Mouse (Mus musculus) left cerebral cortex, postnatal 14 days (tissue): Measurements from ENCODE around the gene Orai1. TPM values are rescaled to one million over a fixed set of nuclear protein-coding genes. Genes with fewer than 3 reads are reported as not detected.
A peak's percentile ranks its signal among the peaks of the same experiment; 100 is the strongest.
"Not testable (repeated sequence)": the region's sequence is repeated elsewhere in the genome, so short reads cannot be mapped to it uniquely, and the experiment has no call there.

Experiments used
- DNase-seq, 2 experiments: peaks; one replicate each; pipeline ENCODE4 v3.0.0; 2021 to 2022; ENCODE audit warnings: low spot score in 2 of 2, mixed read lengths in 1 of 2
- intact Hi-C: fragments of 180-260 bp; cut with DNase I; formaldehyde crosslinking; loops from one replicate; pipeline ENCODE4 v1.15.1; 2025
- total RNA-seq, 2 experiments: library from RNA; stranded (reverse); gene quantifications; 2 replicates each; pipeline ENCODE4 v1.2.3; 2021

Orai1 gene
- total RNA-seq, 2 experiments from 2014 or later, result 9.6 to 12.0 TPM

DNA sequence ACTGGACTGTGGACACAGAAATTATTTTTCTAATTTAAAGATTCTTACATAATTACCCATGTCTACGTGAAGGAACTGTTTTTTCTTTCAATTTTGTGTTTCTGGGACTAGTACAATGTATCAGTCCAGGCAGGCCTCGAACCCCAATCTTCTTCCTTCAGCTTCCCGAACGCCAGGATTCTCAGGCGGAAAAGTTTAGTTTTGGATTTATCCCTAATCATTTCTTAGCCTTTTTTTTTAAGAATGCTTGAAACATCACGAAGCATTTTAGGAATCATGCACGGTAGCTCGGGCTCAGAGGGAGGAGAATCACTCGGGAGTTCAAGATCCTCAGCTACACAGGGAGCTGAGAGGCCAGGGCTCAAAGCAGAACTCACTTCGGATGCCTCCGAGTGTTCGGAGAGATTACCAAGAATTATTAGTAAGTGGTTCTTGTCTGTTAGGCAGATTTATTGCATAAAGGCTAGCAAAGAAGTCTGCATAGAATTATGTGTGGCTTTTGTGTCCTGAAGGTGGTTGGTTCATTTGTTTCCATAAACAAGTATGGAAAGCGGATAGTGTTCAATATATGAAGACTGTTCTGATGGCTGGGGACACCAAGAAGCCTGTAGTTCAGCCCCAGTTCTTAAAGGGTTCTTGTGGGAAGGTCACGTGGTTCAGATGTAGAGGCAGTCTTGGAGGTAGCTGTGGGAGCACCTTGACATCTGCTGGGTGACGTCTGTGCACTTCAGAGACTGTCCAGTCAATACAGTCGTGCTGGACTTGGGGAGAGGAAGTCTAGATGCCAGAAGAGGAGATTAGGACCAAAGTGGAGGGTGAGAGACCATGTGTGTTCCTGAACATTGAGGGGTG, 43.6 kb downstream of the Orai1 start:
- DNase-seq, result no peak
- intact Hi-C loops, result no loop called here

- peak; percentile 47 to 55 for DNase-seq
- intact Hi-C loops, result no loop called here
These were observed 45.1 kb downstream of the Orai1 start for GRCm38 (mm10) chr5:123059757-123060520.

DNA sequence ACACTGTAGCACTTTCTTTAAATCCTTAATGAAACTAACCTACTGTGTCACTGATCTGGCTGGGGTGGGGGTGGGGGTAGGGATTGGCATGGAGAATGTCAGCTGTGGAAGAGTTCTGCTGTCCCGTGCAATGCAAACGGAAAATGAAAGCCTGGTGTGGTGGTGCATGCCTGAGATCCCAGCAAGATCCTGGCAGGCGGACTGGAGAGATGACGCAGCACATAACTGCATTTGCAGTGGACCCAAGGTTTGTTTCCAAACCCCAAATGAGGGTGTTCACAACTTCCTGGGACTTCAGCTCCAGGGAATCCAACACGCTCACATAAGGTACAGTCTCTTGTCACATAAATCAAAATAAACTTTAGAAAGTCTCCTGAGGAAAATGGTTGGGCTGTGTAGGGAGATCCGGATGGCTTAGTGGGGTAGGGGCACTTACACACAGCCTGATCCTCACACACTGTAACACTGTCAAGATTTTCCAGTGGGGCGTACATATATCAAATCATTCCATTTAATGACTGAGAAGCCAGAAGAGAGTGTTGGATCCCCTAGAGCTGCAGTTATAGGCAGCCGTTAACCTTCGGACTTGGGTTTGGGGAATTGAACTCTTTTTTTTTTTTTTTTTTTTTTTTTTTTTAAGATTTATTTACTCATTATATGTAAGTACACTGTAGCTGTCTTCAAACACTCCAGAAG, 46.0 kb downstream of the Orai1 start:
- DNase-seq, result no peak
- intact Hi-C loops, result no loop called here

GRCm38 (mm10) chr5:123061402-123061749, 46.5 kb downstream of the Orai1 start:
- intact Hi-C loops, DNase-seq: not testable (repeated sequence)

- no peak for DNase-seq
- intact Hi-C loops, result no loop called here
These were observed 48.3 kb downstream of the Orai1 start for GRCm38 (mm10) chr5:123063141-123063540.

- DNase-seq, result peak; percentile 55 to 79
- intact Hi-C loops, result loop anchor here (1.0 to 2.0 kb wide), 2 partner anchors 51 to 107 kb away; no protein-coding TSS in a partner anchor
These were observed 49.3 kb downstream of the Orai1 start for GRCm38 (mm10) chr5:123064207-123064606.

GRCm38 (mm10) chr5:123067395-123067995, 52.6 kb downstream of the Orai1 start:
- DNase-seq, result no peak
- intact Hi-C loops, result no loop called here

DNA sequence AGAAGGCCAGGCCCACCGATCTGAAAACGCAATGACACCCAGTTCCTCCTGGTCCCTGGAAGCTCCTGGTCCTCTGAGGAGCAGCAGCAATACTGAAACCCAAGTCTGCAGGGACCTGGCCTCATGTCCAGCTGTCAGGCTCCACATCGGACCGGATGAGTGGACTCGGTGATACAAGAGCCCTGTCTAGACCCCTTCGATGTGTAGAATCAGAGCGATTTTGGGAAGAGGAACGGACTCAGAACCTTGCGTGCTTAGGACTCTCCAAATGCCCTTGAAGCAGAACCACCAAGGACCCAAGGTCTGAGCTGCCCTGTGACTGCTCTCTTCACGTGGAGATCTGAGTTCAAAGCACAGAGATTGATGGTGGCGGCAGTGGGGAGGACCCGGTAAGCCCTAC, 53.2 kb downstream of the Orai1 start, which contains the start of gene Tmem120b:
TSS of gene Tmem120b (plus strand) at position 301 of the 400 bp plus-strand sequence.
- intact Hi-C loops, result no loop called here
- no peak for DNase-seq

- no peak for DNase-seq
- intact Hi-C loops, result no loop called here
These were observed 53.8 kb downstream of the Orai1 start for GRCm38 (mm10) chr5:123068714-123069113.

DNA sequence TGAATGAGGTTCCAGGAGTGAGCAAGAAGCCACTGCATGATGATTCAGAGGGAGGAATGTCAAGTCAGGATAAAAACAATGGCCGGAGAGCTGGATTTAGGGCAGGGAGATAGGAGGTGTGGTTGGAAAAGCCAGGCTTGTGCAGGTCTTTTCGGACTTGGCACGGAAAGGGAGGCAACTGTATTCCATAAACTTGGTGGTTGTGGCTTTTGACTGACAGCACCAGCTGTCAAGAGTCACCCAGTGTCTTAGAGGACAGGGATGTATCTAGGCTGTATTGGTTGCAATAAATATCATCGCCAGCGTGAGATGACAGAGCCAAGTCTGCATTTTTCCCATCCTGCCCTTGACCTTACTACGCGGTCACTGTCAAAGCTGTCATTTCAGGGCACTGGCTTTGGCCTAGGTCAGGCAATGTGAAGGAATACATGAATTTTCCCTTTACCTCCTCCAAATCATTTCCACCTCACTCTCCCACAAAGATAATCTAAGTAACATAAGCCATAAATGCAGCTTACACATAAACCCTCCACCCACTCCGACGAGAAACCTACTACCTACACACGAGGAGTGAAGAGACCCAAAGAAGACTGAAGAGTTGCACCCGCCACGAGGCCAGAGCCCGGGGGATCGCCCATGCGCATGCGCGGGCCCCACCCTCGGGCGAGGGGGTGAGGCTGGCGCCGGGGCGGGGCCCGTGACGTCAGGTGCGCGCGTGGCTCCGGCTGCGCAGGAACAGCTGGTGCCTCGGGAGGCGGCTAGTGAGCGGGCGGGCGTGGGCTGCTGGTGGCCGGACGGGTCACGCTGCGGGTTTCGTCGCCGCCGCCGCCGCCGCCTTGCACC, 60.9 kb downstream of the Orai1 start:
- DNase-seq, result peak; percentile 89 to 92
- intact Hi-C loops, result loop anchor here (5.0 kb wide), 1 partner anchor 37 kb away; no protein-coding TSS in a partner anchor

DNA sequence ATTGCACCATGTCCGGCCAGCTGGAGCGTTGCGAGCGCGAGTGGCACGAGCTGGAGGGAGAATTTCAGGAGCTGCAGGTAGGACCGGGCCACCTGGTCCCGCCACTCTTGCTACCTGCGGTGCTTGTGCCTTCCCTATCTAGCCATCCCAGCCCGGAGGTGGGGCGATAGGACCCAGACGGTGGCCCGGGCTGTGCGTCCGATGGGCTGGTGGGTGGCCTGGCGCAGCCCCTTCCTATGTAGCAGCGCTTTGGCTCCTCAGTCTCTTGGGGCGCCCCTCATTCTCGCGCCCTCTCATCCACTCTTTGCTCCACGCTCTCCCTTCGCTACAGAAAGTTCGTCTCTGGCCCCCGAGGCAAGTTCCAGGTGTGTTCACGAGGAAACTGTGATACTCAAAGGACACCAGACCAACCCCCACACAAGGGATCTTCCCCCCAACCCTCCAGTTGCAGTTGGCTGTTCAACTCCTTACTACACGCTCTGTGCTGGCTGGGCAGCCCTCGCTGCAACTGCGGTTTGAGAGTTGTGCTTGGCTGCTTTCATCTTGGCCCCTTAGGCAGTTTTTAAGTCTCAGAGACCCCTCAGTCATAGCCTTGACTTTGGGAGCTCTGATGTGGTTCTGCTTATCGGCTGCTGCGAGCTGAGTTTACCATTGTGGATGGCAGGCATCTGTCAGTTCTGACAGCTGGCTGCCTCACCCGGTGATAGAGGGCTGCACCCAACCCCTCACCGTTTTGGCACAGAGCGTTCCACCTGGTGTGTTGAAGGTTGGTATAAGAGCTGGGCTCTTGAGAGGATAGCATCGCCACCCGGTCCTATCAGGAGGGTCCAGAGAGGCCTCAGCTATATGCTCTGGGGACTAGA, 61.8 kb downstream of the Orai1 start:
- no peak for DNase-seq
- intact Hi-C loops, result loop anchor here (5.0 kb wide), 1 partner anchor 36 kb away; no protein-coding TSS in a partner anchor

DNA sequence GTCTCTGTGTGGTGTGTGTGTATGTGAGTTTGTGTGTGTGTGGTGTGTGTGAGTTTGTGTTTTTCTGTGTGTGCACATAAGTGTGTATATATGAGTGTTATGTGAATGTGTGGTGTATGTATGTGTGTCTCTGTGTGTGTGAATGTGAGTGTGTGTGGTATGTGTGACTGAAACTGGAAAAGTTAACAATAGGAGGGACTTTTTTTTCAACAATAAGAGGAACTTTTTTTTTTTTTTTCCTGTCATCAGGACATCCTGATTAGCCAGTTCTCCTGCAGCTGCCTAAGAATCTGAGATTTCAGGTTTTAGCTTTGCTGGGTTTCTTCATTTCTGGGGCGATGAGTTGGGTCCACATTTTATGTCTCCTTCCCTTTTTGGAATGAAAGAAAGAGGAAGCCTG, 64.7 kb downstream of the Orai1 start:
- intact Hi-C loops, result loop anchor here (5.0 kb wide), 1 partner anchor 33 kb away; no protein-coding TSS in a partner anchor
- DNase-seq, result no peak

DNA sequence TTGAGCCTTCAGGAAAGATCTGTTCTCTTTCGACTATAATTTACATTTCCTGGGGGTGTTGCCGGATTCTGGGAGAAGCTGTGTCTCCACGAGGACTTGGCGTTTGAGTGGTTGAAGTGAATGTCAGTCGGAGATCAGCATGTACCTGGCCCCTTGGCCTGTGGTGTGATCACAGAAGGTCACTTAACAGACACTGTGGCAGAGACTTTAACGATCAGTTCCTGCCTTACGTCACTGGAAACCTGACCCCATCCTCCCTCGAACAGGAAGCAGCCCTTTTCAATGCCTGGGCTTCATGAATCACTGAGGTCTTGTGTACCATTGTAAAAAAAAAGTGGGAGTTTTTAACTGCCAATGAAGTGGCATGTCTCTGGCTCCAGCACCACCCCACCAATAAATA, 65.2 kb downstream of the Orai1 start:
- DNase-seq, result no peak
- intact Hi-C loops, result no loop called here

Other genes with a start within 250 kb of the Orai1 start
- gene Camkk2, start 235.7 kb upstream of the Orai1 start, total RNA-seq, result 100 to 1,000 TPM; 214 to 248 TPM
- 100 to 1,000 TPM; 239 to 248 TPM for gene Anapc5, start 193.7 kb upstream of the Orai1 start, total RNA-seq
- 10 to 100 TPM; 44.6 to 53.8 TPM for gene Rnf34, start 165.0 kb upstream of the Orai1 start, total RNA-seq
- gene Kdm2b, start 25.3 kb upstream of the Orai1 start, total RNA-seq, result 10 to 100 TPM; 29.1 to 31.1 TPM
- gene Morn3, start 31.9 kb downstream of the Orai1 start, total RNA-seq, result not detected
- 10 to 100 TPM; 15.8 to 18.8 TPM for gene Tmem120b, start 53.3 kb downstream of the Orai1 start, total RNA-seq
- 10 to 100 TPM; 54.3 to 56.3 TPM for gene Rhof, start 117.6 kb downstream of the Orai1 start, total RNA-seq
- gene Setd1b, start 127.1 kb downstream of the Orai1 start, total RNA-seq, result 10 to 100 TPM; 31.3 to 31.4 TPM
- 10 to 100 TPM; 29.2 to 29.7 TPM for gene Psmd9, start 154.3 kb downstream of the Orai1 start, total RNA-seq
- gene Hpd, start 167.7 kb downstream of the Orai1 start, total RNA-seq, result not detected
- 1 to 10 TPM; 6.6 to 8.9 TPM for gene Wdr66, start 237.0 kb downstream of the Orai1 start, total RNA-seq